Mouse (Mus musculus) cerebral cortex, adult 2 months (tissue): ENCODE measurements around the gene Krt6a.

Experiments used
- WGBS: fragments of 180-500 bp; shearing (Covaris S2); methylation state at CpG from one replicate; pipeline ENCODE4 v1.1.7; 2018; 5-methylcytosine and 5-hydroxymethylcytosine counted together

The Krt6a gene

GRCm38 (mm10) chr15:101694207-101694606, at the start of gene Krt6a:
Gene Krt6a (minus strand): TSS chr15:101694307.
- 91% methylated on average over 5 of the region's 5 CpGs for WGBS

GRCm38 (mm10) chr15:101742711-101743110, 48.6 kb upstream of the Krt6a start, which contains the start of gene Krt71:
Gene Krt71 (minus strand): TSS chr15:101743109.
- WGBS: 71% methylated on average over 14 of the region's 14 CpGs

GRCm38 (mm10) chr15:101737786-101738185, 43.7 kb upstream of the Krt6a start:
- 74% methylated on average over 7 of the region's 7 CpGs for whole genome bisulfite sequencing

DNA sequence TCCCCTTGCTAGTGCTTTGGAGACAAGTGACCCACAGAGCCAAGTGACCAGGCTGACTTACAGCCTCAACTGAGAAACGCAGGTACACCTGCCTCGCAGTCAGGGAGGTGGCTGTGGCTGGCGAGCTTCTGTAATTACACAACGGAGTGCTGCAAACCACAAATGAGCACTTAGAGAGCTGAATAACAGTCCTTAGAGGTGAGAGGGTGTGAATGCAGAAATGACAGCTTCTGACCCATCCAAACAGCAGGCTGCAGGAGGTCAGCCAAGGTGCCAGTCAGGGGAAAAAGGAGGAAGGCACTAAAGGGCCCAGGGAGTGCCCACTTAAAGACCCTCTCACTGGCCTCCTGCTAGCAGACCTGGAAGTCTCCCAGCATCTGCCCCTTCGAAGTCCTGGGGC, 30.6 kb upstream of the Krt6a start:
- 76% methylated on average over 5 of the region's 5 CpGs for WGBS

DNA sequence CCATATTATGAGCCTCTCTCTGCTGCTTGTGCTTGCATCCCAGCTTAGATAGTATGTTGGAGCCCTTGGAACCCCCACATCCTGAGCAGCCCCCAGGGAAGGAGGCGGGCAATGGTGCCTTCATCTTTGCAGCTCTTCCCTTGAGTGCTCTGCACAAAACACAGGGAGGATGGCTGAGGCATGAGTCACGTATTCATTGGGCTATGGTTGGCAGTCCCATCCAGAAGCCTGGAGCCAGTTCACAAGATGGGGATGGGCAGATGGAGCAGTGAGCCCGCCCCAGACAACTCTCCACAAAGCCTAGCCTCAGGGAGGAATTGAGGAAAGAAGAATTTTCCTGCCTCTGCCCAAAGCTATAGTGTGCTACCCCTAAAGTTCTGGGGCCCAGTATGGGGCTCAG, 21.7 kb upstream of the Krt6a start:
- WGBS: 71% methylated on average over 3 of the region's 3 CpGs

- 89% methylated on average over 5 of the region's 5 CpGs for WGBS
Measured at GRCm38 (mm10) chr15:101714356-101714755, 20.2 kb upstream of the Krt6a start.

GRCm38 (mm10) chr15:101713731-101714130, 19.6 kb upstream of the Krt6a start:
- 73% methylated on average over 8 of the region's 8 CpGs for WGBS

DNA sequence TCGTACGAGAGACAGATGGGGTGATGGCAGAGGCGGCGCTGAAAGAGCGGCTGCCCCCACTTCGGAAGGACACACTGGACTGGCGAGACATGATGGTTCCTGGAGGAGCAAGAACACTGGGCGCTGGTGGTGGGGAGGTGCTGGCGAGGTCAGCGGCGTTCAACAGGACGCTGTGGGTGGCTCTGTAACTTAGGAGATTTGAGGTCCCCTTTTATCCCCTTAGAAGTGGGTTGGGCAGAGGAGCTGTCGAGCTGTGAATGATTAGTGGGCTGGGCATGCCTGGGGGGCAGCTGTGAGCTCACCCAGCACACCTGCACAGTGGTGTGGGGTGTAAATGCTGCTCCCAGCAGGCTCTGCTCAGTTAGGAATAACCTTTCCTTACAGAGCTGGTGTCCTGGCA, 18.6 kb upstream of the Krt6a start, which contains the start of gene Krt5:
Gene Krt5, minus strand, starts transcription at position 179 of the 400 bp plus-strand sequence.
- 82% methylated on average over 13 of the region's 13 CpGs for WGBS

DNA sequence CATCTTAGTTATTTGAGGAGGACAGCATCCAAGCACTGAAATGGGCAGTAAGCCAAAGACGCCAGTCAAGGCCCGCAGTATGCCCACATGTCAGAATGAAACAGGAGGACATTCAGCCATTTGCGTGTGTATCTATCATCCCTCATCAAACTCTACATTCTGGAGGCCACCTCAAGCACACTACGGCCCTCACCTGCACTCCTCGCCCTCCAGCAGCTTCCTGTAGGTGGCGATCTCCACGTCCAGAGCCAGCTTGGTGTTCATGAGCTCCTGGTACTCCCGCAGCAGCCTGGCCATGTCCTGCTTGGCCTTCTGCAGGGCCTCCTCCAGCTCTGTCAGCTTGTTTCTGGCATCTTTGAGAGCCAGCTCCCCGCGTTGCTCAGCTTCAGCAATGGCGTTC, 14.6 kb upstream of the Krt6a start:
- 80% methylated on average over 11 of the region's 11 CpGs for WGBS

GRCm38 (mm10) chr15:101707454-101707853, 13.3 kb upstream of the Krt6a start:
- WGBS: 94% methylated on average over 9 of the region's 9 CpGs

DNA sequence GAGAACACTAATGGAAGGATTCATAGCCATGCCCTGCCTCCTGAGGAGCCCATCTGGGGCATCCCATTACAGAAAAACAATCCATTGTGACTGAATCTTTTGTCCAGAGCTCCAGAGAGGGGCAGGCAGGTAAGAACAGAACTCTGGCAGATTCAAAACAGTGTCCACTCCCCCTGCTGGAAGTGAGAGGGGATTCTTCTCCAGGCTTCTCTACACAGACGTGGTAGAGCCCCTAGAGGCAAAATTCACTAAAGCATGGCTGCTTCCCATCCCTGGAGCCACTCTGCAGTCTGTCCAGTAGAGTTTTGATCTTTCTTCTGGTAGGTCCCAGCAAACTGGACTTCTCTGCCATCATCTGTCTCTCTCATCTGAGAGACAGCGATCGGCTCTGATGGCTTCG, 10.0 kb upstream of the Krt6a start:
- 75% methylated on average over 4 of the region's 4 CpGs for WGBS

- WGBS: 40% methylated on average over 2 of the region's 2 CpGs
Measured at GRCm38 (mm10) chr15:101702380-101702779, 8.3 kb upstream of the Krt6a start.

DNA sequence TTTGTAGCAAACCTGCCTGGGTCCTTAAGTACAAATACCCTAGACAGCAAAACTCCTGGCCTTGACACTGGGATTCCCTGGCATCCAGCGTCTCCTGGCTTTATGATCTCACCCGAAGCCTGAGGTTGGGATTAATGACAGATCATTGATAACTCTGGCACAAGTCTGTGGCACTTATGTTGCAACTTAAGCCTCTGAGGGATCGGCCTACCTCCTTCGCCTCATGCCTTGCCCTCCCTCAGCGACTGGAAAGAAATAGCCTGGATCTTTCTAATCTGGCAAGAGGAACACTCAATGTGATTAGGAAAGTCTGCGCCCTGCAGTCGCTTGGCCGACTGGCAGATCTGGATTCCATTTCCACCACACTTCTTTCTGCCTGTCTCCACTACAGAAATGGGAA, 5.8 kb upstream of the Krt6a start:
- WGBS: 78% methylated on average over 8 of the region's 8 CpGs

DNA sequence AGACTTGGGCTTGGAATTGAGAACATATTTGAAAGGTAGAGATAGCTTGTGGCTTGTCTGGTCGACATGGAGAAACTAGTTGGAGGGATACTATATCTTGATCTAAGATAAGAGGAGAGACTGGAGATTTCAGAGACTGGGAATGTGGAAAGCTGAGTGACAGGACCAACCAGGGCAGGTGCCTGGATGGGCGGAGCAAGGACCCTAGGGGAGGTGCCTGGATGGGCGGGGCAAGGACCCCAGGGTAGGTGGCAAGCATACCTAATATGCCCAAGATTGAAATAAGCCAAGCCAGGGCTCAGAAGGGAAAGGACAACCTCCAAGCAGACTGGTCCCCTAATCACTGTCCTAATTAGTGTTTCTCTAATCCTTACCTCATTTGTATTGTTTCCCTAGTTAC, 5.1 kb upstream of the Krt6a start:
- WGBS: 56% methylated on average over 3 of the region's 3 CpGs

GRCm38 (mm10) chr15:101697326-101698188, 3.5 kb upstream of the Krt6a start:
- WGBS: 62% methylated on average over 8 of the region's 8 CpGs

- WGBS: 97% methylated on average over 5 of the region's 5 CpGs
Measured at GRCm38 (mm10) chr15:101690460-101690859, 3.6 kb downstream of the Krt6a start.

GRCm38 (mm10) chr15:101688161-101688560, 5.9 kb downstream of the Krt6a start:
- WGBS: 59% methylated on average over 2 of the region's 2 CpGs

GRCm38 (mm10) chr15:101680187-101680586, 13.9 kb downstream of the Krt6a start, which contains the start of gene Krt6b:
Gene Krt6b (minus strand): TSS chr15:101680287.
- 83% methylated on average over 2 of the region's 2 CpGs for WGBS

DNA sequence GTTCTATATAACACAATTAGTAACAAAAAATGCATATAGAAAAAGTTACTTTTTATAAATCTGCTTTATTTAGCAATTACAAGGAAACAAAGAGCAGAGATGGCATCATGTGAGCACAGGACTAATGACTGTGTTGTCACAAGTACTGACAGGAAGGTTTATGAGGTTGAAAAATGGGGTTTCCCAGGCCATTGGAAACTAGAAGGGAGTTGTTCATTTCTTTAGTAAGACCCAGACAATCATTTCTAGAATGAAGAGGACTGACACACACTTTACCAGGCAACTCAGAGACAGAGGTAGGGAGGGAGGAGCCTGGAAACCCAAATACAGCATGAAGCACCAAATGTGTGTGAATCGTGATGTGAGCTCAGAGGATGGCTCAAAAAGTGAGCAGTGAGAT, 18.1 kb downstream of the Krt6a start:
- WGBS: 89% methylated on average over 1 of the region's 1 CpGs

- 79% methylated on average over 5 of the region's 5 CpGs for WGBS
Measured at GRCm38 (mm10) chr15:101652736-101653265, 41.3 kb downstream of the Krt6a start.

DNA sequence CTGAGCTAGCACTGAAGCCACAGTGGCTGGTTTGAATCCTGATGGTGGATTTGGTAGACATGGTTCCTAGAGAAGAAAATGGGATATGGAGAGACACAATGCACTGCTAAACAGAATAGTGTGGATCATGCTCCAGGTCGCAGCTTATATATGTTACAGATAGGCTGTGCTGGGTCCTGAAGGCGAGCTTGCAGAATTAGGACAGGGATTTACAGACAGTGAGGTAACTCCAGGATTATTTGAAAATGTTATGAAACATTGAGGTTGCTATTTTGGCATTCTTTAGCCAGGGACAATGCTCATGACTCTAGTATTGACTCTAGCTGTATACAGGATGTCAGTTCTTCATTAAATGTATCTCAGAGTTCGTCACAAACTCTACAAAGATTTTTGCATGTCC, 46.8 kb downstream of the Krt6a start, which contains the start of gene Gm5478:
Gene Gm5478, minus strand, starts transcription at position 101 of the 400 bp plus-strand sequence.
- 81% methylated on average over 3 of the region's 3 CpGs for WGBS
